Mouse (Mus musculus): Measurements from ENCODE around the gene Samd13. TPM values are rescaled to one million over a fixed set of nuclear protein-coding genes. Genes with fewer than 3 reads are reported as not detected.

Gene Samd13
- total and polyA plus RNA-seq, 2 experiments from 2014 or later: 0.46 to 0.89 TPM

DNA sequence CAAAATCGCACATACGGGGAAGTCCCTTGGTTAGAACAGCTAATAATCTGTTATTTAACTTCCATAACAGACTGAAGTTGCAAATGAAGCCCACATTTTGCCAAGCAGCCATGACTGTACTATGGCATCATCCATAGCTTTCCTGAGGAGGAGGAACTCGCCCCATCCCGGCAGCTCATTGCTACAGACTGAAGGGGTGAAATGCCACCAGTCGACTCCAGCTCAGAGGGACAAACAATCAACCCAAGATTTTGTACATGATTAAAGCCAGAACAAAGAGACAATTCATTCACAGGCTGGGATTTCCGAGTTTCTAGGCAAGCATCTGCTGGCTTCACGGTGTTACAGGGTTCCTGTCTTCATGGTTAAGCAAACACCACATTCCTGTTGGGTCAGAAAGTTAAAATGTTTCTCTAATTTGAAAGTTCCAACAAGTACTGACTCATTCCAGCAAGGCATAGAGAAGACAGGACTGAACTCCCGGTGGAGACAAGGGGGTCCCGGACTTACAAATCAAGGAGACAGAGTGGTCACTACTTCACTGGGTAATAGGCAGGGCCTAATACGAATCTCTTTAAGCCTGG, 36.0 kb downstream of the Samd13 start:
- Histone ChIP-seq H3K27ac (no peak overlapping the region), H3K9ac (replicated peaks; ENCODE audit: low read length) (no peak overlapping the region), H3K4me2 (ENCODE audit: low read depth, low read length) (no peak overlapping the region), H3K9me3 (ENCODE audit: low read length) (no peaks in the 10 kb centered on the region), H3K4me3 (ENCODE audit: low read length) (no peak overlapping the region), H3K27me3 (ENCODE audit: insufficient read depth, low read length) (no peaks in the 10 kb centered on the region), H3K36me3 (ENCODE audit: insufficient read depth, low read length) (no peaks in the 10 kb centered on the region), H3K4me1 (ENCODE audit: insufficient read depth, low read length) (no peaks in the 10 kb centered on the region)
- no peak for TF ChIP-seq CTCF (IDR thresholded peaks at IDR 0.05; ENCODE audit: low read depth)
- ATAC-seq (no peak), DNase-seq (ENCODE audit: low spot score) (no peak)
- WGBS: 74% methylated on average over 10 of the region's 10 CpGs

DNA sequence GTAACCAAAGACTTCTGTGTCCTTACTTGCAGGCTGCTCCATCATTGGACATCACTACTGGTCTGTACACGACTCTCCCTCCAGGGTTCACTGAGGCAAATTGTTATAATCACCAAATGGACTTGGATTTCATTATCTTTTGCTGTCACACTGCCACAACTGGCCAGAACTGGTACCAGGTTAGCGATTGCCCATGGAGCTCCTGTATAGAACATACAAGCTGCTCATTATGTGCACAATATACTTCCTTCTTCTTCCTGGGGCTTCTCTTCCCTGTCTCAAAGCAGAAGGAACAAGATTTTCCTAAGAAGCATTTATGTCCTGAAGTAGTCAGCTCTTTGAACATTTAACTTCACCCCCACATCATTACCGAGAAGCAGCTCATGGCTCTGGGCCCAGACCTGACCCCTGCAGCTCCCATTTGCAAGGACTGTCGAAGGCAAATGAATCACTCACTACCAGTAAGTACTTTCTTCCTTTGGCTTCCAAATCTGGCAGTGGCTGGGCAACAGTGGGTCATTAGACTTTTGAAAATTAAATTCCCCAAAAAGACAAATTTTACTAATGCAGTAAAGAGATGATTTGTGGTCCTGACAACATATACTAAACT, 43.5 kb downstream of the Samd13 start:
- H3K27ac ChIP-seq: no peak overlapping the region
- H3K27me3 ChIP-seq (ENCODE audit: insufficient read depth, low read length): no peaks in the 10 kb centered on the region
- ATAC-seq (peak; percentile 63), DNase-seq (ENCODE audit: low spot score) (peak; percentile 59)
- no peak overlapping the region for H3K4me2 ChIP-seq (ENCODE audit: low read depth, low read length)
- H3K4me3 ChIP-seq (ENCODE audit: low read length): no peak overlapping the region
- TF ChIP-seq CTCF (IDR thresholded peaks at IDR 0.05; ENCODE audit: low read depth): 0 out of 2 replicates have a peak, but pooled peaks have one; percentile 4
- H3K9me3 ChIP-seq (ENCODE audit: low read length): no peaks in the 10 kb centered on the region
- H3K36me3 ChIP-seq (ENCODE audit: insufficient read depth, low read length): no peaks in the 10 kb centered on the region
- 31% methylated on average over 4 of the region's 4 CpGs for WGBS
- H3K4me1 ChIP-seq (ENCODE audit: insufficient read depth, low read length): no peaks in the 10 kb centered on the region
- H3K9ac ChIP-seq (replicated peaks; ENCODE audit: low read length): no peak overlapping the region

DNA sequence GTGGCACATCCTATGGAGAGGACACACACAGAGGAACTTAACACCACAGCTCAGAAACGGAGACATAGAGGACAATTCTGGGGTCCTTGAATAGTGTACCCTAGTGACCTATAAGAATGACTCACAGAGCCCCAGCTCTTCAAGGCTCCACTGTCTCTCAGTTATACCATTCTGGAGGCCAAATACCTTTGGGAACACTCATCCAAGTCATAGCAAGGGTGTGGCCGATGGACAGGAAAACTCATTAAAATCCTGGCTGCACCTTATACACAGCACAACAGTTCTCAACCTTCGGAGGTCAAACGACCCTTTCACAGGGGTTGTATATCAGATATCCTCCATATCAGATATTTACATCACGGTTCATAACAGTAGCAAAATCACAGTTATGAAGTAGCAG, 52.9 kb downstream of the Samd13 start:
- ATAC-seq (no peak), DNase-seq (ENCODE audit: low spot score) (no peak)
- H3K36me3 ChIP-seq (ENCODE audit: insufficient read depth, low read length): no peaks in the 10 kb centered on the region
- no peak for TF ChIP-seq CTCF (IDR thresholded peaks at IDR 0.05; ENCODE audit: low read depth)
- H3K9me3 ChIP-seq (ENCODE audit: low read length): no peaks in the 10 kb centered on the region
- H3K4me3 ChIP-seq (ENCODE audit: low read length): no peak overlapping the region
- 94% methylated on average over 5 of the region's 5 CpGs for WGBS
- no peaks in the 10 kb centered on the region for H3K27me3 ChIP-seq (ENCODE audit: insufficient read depth, low read length)
- no peaks in the 10 kb centered on the region for H3K4me1 ChIP-seq (ENCODE audit: insufficient read depth, low read length)
- H3K4me2 ChIP-seq (ENCODE audit: low read depth, low read length): no peak overlapping the region
- H3K27ac ChIP-seq: no peak overlapping the region
- H3K9ac ChIP-seq (replicated peaks; ENCODE audit: low read length): no peak overlapping the region

DNA sequence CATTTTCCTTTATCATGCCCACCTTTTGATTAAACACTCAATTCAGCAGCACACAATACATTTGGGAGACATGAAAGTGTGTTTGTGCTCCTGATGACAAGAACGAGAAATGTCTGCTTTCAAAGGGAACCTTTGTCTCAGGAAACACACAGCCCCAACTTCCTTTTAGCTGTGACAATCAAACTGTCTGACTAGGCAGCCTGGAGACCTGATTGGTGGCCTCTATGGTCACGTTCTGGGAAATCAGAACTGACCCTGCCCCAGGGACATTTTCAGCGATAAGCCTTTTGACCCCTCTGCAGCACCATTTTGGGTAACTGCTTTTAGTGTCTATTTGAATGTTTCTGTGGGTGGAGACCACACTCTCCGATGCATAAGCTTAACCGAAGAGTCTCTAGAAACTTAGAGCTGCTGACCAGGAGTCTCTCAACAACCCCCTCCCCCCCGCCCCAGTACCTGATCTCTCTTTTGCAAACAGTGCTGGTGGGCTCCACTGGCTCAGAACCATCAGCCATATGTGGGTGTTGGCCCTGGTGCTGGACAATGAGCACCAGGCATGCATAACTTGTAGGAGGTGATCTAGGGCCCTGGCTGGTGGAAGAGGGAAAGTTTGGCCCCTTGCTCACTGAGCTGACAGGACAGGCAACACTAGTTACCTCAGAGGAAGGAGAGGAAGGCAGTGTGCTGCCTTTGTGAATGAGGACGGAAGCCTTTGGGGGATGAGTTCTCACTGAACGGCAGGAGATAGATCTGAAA, 57.0 kb downstream of the Samd13 start:
- no peaks in the 10 kb centered on the region for H3K4me1 ChIP-seq (ENCODE audit: insufficient read depth, low read length)
- H3K9ac ChIP-seq (replicated peaks; ENCODE audit: low read length): no peak overlapping the region
- TF ChIP-seq CTCF (IDR thresholded peaks at IDR 0.05; ENCODE audit: low read depth): no peak
- 66% methylated on average over 8 of the region's 8 CpGs for WGBS
- H3K27me3 ChIP-seq (ENCODE audit: insufficient read depth, low read length): no peaks in the 10 kb centered on the region
- H3K4me2 ChIP-seq (ENCODE audit: low read depth, low read length): no peak overlapping the region
- H3K4me3 ChIP-seq (ENCODE audit: low read length): no peak overlapping the region
- DNase-seq (ENCODE audit: low spot score): no peak
- no peaks in the 10 kb centered on the region for H3K9me3 ChIP-seq (ENCODE audit: low read length)
- no peaks in the 10 kb centered on the region for H3K36me3 ChIP-seq (ENCODE audit: insufficient read depth, low read length)
- no peak overlapping the region for H3K27ac ChIP-seq
- no peak for ATAC-seq

DNA sequence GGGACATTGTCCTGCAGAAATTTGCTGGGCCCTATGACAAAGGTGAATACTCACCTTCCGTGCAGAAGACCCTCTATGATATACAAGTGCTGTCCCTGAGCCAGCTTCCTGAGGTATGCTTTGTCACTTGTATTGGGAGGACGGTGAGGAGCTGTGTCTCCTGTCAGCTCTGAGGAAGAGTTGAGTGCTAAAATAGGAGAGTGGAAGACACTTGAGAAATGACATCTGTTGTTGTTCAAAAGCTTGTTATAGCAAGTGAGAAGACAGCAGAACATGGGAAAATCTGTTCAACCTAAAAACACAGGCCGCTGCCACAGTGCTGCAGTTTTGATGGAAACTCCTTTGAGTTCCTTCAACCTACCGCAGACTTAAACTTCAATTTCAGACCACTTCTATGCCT, 59.6 kb downstream of the Samd13 start:
- no peak overlapping the region for H3K9ac ChIP-seq (replicated peaks; ENCODE audit: low read length)
- no peak overlapping the region for H3K4me3 ChIP-seq (ENCODE audit: low read length)
- 0 out of 2 replicates have a peak, but pooled peaks cover 2% of the 10 kb centered on the region for H3K4me1 ChIP-seq (ENCODE audit: insufficient read depth, low read length)
- H3K9me3 ChIP-seq (ENCODE audit: low read length): no peaks in the 10 kb centered on the region
- no peak overlapping the region for H3K4me2 ChIP-seq (ENCODE audit: low read depth, low read length)
- H3K36me3 ChIP-seq (ENCODE audit: insufficient read depth, low read length): no peaks in the 10 kb centered on the region
- WGBS: 87% methylated on average over 4 of the region's 4 CpGs
- DNase-seq (ENCODE audit: low spot score) (no peak), ATAC-seq (no peak)
- TF ChIP-seq CTCF (IDR thresholded peaks at IDR 0.05; ENCODE audit: low read depth): no peak
- H3K27ac ChIP-seq: no peak overlapping the region
- no peaks in the 10 kb centered on the region for H3K27me3 ChIP-seq (ENCODE audit: insufficient read depth, low read length)

DNA sequence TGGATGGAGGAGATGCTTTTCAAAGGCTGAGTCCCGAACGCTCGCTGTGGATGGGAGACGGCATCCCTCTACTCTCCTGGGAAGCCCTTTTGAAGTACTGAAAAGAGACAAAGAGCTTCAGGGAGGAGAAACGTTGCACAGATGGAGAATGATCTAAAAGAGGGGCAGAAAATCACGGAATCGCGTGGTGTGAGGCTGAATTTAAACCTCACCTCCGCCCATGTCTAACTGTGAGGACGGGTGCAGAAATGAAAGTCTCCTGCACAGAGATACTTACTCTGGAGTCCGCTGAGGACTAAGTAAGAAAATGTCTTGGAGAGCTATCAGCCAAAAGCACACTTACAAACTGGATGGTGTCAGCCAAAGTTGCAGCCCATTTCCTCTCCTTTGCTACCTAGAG, 63.4 kb downstream of the Samd13 start:
- 0 out of 2 replicates have a peak, but pooled peaks cover 2% of the 10 kb centered on the region for H3K4me1 ChIP-seq (ENCODE audit: insufficient read depth, low read length)
- no peak for DNase-seq (ENCODE audit: low spot score)
- no peak for ATAC-seq
- H3K4me2 ChIP-seq (ENCODE audit: low read depth, low read length): no peak overlapping the region
- H3K9ac ChIP-seq (replicated peaks; ENCODE audit: low read length): no peak overlapping the region
- no peak for TF ChIP-seq CTCF (IDR thresholded peaks at IDR 0.05; ENCODE audit: low read depth)
- H3K4me3 ChIP-seq (ENCODE audit: low read length): no peak overlapping the region
- WGBS: 83% methylated on average over 11 of the region's 11 CpGs
- no peak overlapping the region for H3K27ac ChIP-seq
- no peaks in the 10 kb centered on the region for H3K9me3 ChIP-seq (ENCODE audit: low read length)
- no peaks in the 10 kb centered on the region for H3K27me3 ChIP-seq (ENCODE audit: insufficient read depth, low read length)
- H3K36me3 ChIP-seq (ENCODE audit: insufficient read depth, low read length): no peaks in the 10 kb centered on the region
